Mouse (Mus musculus) naive thymus-derived CD4-positive, alpha-beta T cell, adult 2 months (primary cell): ENCODE data around the gene Olfr1012.
"Not testable (repeated sequence)": the region's sequence is repeated elsewhere in the genome, so short reads cannot be mapped to it uniquely, and the experiment has no call there.

Source experiments
- DNase-seq: peaks from one replicate; pipeline ENCODE4 v3.0.0-alpha.2; 2011; ENCODE audit warnings: low read depth

Olfr1012 gene

GRCm38 (mm10) chr2:85762666-85763065 is at the start of gene Olfr1012:
TSS of gene Olfr1012 (minus strand) at chr2:85762766.
- DNase-seq: no peak

GRCm38 (mm10) chr2:85804501-85804900 is 41.9 kb upstream of the Olfr1012 start:
- no peak for DNase-seq

DNA sequence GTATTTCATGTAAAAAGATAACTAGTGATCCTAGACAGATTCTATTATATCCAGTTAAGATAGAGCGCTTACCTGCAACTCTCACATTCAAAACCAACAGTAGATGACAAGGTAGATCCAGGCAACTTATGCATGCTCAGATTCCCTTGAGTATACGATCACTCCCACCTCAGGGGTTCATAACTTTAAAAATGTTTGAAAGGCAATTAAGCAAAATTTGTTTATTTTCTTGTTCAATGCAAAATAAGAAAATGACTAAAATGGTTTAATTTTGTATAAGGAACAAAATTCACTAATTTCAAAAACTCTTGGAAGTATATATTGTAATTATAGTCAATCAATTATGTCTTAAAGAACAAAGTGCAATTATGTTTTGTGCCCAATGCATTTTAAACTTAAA is 39.9 kb upstream of the Olfr1012 start, which contains the start of gene Olfr1016:
TSS of gene Olfr1016 (minus strand) at position 101 of the 400 bp plus-strand sequence.
- no peak for DNase-seq

GRCm38 (mm10) chr2:85792331-85792730 is 29.8 kb upstream of the Olfr1012 start:
- no peak for DNase-seq

DNA sequence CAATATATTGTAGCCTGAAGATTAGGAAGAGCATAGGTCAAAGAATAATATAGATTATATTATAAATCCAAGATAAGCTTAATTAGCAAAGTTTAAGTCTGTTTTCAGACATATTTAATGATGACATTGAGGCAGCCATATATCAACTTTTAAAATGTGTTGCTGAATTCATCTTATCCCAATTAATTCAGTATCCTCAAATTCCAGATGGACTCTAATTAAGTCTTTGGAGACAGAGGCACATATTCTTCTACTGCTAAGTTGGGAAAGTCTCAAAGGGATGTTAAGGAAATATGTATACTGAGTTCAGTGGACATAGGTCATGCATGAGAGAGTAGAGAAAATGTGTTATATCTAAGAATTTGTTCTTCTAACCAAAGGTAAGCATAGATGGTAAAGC is 19.2 kb upstream of the Olfr1012 start, which contains the start of gene Olfr1015:
TSS of gene Olfr1015 (plus strand) at position 301 of the 400 bp plus-strand sequence.
- no peak for DNase-seq

GRCm38 (mm10) chr2:85772413-85772812 is 9.8 kb upstream of the Olfr1012 start, which contains the start of gene Olfr1014:
TSS of gene Olfr1014 (plus strand) at chr2:85772713.
- no peak for DNase-seq

GRCm38 (mm10) chr2:85766798-85767197 is 4.2 kb upstream of the Olfr1012 start, which contains the start of gene Olfr1013:
TSS of gene Olfr1013 (plus strand) at chr2:85767098.
- DNase-seq: no peak

DNA sequence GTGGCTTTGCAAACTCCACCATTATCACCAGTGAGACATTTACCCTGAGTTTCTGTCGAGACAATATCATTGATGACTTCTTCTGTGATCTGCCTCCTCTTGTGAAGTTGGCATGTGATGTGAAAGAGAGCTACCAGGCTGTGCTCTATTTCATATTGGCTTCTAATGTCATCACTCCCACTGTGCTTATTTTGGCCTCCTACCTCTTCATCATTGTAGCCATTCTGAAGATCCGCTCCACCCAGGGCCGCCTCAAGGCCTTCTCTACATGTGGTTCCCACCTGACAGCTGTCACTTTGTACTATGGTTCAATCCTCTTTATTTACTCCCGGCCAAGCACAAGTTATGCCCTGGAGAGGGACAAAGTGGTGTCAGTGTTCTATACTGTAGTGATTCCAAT is 8.7 kb downstream of the Olfr1012 start:
- DNase-seq: no peak

DNA sequence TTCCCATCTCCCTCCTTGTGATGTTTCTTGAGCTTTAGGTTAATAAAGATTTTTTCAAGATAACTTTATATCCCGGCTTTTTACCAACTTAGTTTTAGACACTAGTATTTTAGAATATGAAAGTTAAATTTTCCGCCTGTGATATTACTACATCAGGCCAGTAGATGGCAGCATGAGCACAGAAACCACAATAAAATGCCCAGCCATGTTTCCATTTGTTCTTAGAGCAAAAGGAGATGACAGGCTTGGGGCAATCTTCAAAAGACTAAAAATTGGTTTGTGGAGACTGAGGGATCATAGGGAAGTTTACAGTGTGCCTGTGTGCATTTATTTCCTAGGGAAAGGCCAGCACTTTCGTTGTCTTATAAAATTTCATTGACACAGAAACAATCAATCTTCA is 36.8 kb downstream of the Olfr1012 start:
- DNase-seq: peak; percentile 1

- no peak for DNase-seq
Observed at GRCm38 (mm10) chr2:85715119-85715518, 47.4 kb downstream of the Olfr1012 start, which contains the start of gene Olfr1009. TSS of gene Olfr1009 (plus strand) at chr2:85715419.

DNA sequence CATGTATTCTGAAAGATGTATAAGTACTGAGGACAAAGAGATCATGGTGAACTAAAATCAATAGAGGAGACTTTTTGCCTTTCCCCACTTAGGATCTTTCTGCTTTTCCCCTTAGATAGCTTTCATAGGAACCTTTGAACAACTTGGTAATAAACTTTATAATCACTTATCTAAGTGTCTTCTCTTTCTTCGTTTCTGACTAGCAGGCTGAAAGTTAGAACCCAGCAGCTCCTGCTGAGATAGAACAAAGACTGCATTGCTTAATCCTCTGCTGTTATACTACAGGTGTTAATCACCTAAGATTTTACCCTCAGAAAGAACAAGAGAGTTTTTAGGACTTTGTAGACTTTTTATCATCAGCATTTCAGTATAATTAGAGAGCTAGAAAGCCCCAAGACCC is 51.4 kb downstream of the Olfr1012 start:
- no peak for DNase-seq

DNA sequence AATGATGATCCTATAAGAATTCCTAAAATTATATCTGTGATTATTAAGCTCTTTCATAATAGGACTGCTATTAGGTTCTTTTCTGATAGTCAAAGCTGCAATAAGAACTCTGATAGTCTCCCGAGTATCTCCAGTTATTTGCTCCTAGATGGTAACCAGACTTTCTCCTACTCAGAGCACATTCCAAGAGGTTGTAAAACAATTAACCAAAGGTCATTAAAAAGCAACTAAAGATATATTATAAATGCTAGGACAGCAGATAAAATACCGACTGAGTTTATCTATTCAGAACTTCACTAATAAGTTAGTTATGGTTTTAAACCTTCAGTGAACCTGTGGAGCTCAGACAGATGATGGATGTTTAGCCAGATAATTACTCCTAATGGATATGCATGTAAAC is 51.9 kb downstream of the Olfr1012 start:
- DNase-seq: not testable (repeated sequence)
